Mouse (Mus musculus): ENCODE measurements around the gene Vmn1r169. TPM values are rescaled to one million over a fixed set of nuclear protein-coding genes. Genes with fewer than 3 reads are reported as not detected.

Vmn1r169 gene
- not detected in 2 replicates for polyA plus RNA-seq (2015; fragmentation: Nextera tagmentation; extraction: Ambion mirVana)

GRCm38 (mm10) chr7:23575226-23575625 is at the start of gene Vmn1r169:
TSS of gene Vmn1r169 (plus strand) at chr7:23575526.

GRCm38 (mm10) chr7:23539432-23539831 is 35.9 kb upstream of the Vmn1r169 start, which contains the start of gene Vmn1r168:
TSS of gene Vmn1r168 (plus strand) at chr7:23539732.

GRCm38 (mm10) chr7:23605875-23606274 is 30.5 kb downstream of the Vmn1r169 start, which contains the start of gene Vmn1r170:
TSS of gene Vmn1r170 (plus strand) at chr7:23606175.

Other genes with a start within 250 kb of the Vmn1r169 start
- gene Nlrp5, start 189.6 kb upstream of the Vmn1r169 start, polyA plus RNA-seq (2015; fragmentation: Nextera tagmentation; extraction: Ambion mirVana) = not detected in 2 replicates
- not detected in 2 replicates for gene Vmn1r167, start 68.3 kb upstream of the Vmn1r169 start, polyA plus RNA-seq (2015; fragmentation: Nextera tagmentation; extraction: Ambion mirVana)
- not detected in 2 replicates for gene Vmn1r168, start 35.8 kb upstream of the Vmn1r169 start, polyA plus RNA-seq (2015; fragmentation: Nextera tagmentation; extraction: Ambion mirVana)
- not detected in 2 replicates for gene Vmn1r170, start 30.6 kb downstream of the Vmn1r169 start, polyA plus RNA-seq (2015; fragmentation: Nextera tagmentation; extraction: Ambion mirVana)
- not detected in 2 replicates for gene Vmn1r171, start 55.2 kb downstream of the Vmn1r169 start, polyA plus RNA-seq (2015; fragmentation: Nextera tagmentation; extraction: Ambion mirVana)
- gene Vmn1r172, start 82.8 kb downstream of the Vmn1r169 start, polyA plus RNA-seq (2015; fragmentation: Nextera tagmentation; extraction: Ambion mirVana) = not detected in 2 replicates
- not detected in 2 replicates for gene Vmn1r173, start 125.2 kb downstream of the Vmn1r169 start, polyA plus RNA-seq (2015; fragmentation: Nextera tagmentation; extraction: Ambion mirVana)
- gene Vmn1r174, start 176.7 kb downstream of the Vmn1r169 start, polyA plus RNA-seq (2015; fragmentation: Nextera tagmentation; extraction: Ambion mirVana) = not detected in 2 replicates
- gene Vmn1r175, start 235.1 kb downstream of the Vmn1r169 start, polyA plus RNA-seq (2015; fragmentation: Nextera tagmentation; extraction: Ambion mirVana) = not detected in 2 replicates